Mouse (Mus musculus) MEL (cell line): Measurements from ENCODE around the gene Ucp3. TPM values are rescaled to one million over a fixed set of nuclear protein-coding genes. Genes with fewer than 3 reads are reported as not detected.

Source experiments
- DNase-seq: peaks from one replicate; pipeline ENCODE4 v3.0.0; 2011; ENCODE audit warnings: low read depth, low spot score
- H3K27ac ChIP-seq: 2 replicates; pipeline ENCODE4 v1.5.1; 2012; ENCODE audit warnings: low read depth, mild to moderate bottlenecking, control low read depth, low read length, moderate library complexity; ENCODE audit not compliant: control insufficient read depth
- H3K27me3 ChIP-seq, 2 experiments: fragments of 150-350 bp in 1 of 2; sonication (generic) in 1 of 2; 2 replicates each; pipeline ENCODE4 v1.6.1; 2012; ENCODE audit warnings: low read length in 2 of 2, mild to moderate bottlenecking in 2 of 2, improper control_type of control experiment in 1 of 2, moderate library complexity in 1 of 2; ENCODE audit not compliant: insufficient read depth in 2 of 2, control insufficient read depth in 1 of 2
- H3K36me3 ChIP-seq, 2 experiments: 2 replicates each; pipeline ENCODE4 v1.6.1; 2012 to 2014; ENCODE audit warnings: low read length in 2 of 2, improper control_type of control experiment in 1 of 2, inconsistent platforms in 1 of 2, mild to moderate bottlenecking in 1 of 2; ENCODE audit not compliant: insufficient read depth in 2 of 2, control insufficient read depth in 1 of 2
- H3K4me1 ChIP-seq, 2 experiments: fragments of 150-350 bp in 1 of 2; sonication (generic) in 1 of 2; 2 replicates each; pipeline ENCODE4 v1.6.1; 2012; ENCODE audit warnings: low read length in 2 of 2, improper control_type of control experiment in 1 of 2, mild to moderate bottlenecking in 1 of 2; ENCODE audit not compliant: insufficient read depth in 2 of 2, control insufficient read depth in 1 of 2
- H3K4me3 ChIP-seq, 2 experiments: fragments of 150-350 bp in 1 of 2; sonication (generic) in 1 of 2; 2 replicates each; pipeline ENCODE4 v1.5.1; 2012; ENCODE audit warnings: low read depth in 2 of 2, low read length in 2 of 2, mild to moderate bottlenecking in 2 of 2, moderate library complexity in 2 of 2, control low read depth in 1 of 2, improper control_type of control experiment in 1 of 2; ENCODE audit not compliant: control insufficient read depth in 1 of 2, insufficient read depth in 1 of 2
- H3K79me2 ChIP-seq: 2 replicates; pipeline ENCODE4 v1.6.1; 2012; ENCODE audit warnings: mild to moderate bottlenecking, low read length, moderate library complexity; ENCODE audit not compliant: control insufficient read depth, poor library complexity, insufficient read depth
- H3K9ac ChIP-seq: 2 replicates; pipeline ENCODE4 v1.6.1; 2012; ENCODE audit warnings: low read depth, mild to moderate bottlenecking, control low read depth, low read length, moderate library complexity; ENCODE audit not compliant: control insufficient read depth, poor library complexity, severe bottlenecking
- H3K9me3 ChIP-seq: fragments of 150-350 bp; sonication (generic); replicated peaks from 2 replicates; pipeline ENCODE4 v1.6.1; 2012; ENCODE audit warnings: mild to moderate bottlenecking, low read length, improper control_type of control experiment, moderate library complexity; ENCODE audit not compliant: insufficient read depth
- CHD1 ChIP-seq: IDR thresholded peaks from 2 replicates; pipeline ENCODE4 v1.6.1; 2012; ENCODE audit warnings: low read depth, mild to moderate bottlenecking, inconsistent platforms, low read length, improper control_type of control experiment
- CTCF ChIP-seq, 3 experiments: IDR thresholded peaks in 2 of 3; conservative IDR thresholded peaks in 1 of 3; 2 replicates each; pipeline ENCODE4 v1.5.1; 2011 to 2012; ENCODE audit warnings: low read length in 3 of 3, low read depth in 2 of 3, mild to moderate bottlenecking in 2 of 3, improper control_type of control experiment in 1 of 3, inconsistent platforms in 1 of 3, mixed read lengths in 1 of 3, moderate library complexity in 1 of 3; ENCODE audit not compliant: control insufficient read depth in 1 of 3, insufficient read depth in 1 of 3, poor library complexity in 1 of 3, severe bottlenecking in 1 of 3
- E2F4 ChIP-seq: IDR thresholded peaks from 2 replicates; pipeline ENCODE4 v1.6.1; 2011; ENCODE audit warnings: low read depth, low read length, improper control_type of control experiment, borderline replicate concordance
- EP300 ChIP-seq, 2 experiments: IDR thresholded peaks; 2 replicates each; pipeline ENCODE4 v1.6.1; 2011; ENCODE audit warnings: improper control_type of control experiment in 2 of 2, low read length in 2 of 2, low read depth in 1 of 2, mild to moderate bottlenecking in 1 of 2
- ETS1 ChIP-seq: IDR thresholded peaks from 2 replicates; pipeline ENCODE4 v1.6.1; 2012; ENCODE audit warnings: low read depth, mild to moderate bottlenecking, inconsistent platforms, low read length, improper control_type of control experiment, moderate library complexity
- GATA1 ChIP-seq: IDR thresholded peaks from 2 replicates; pipeline ENCODE4 v1.6.1; 2011; ENCODE audit warnings: low read depth, low read length, improper control_type of control experiment
- KAT2A ChIP-seq: conservative IDR thresholded peaks from 2 replicates; pipeline ENCODE4 v1.6.1; 2012; ENCODE audit warnings: low read depth, low read length, improper control_type of control experiment, inconsistent platforms
- MXI1 ChIP-seq: IDR thresholded peaks from 2 replicates; pipeline ENCODE4 v1.6.1; 2011; ENCODE audit warnings: mild to moderate bottlenecking, low read depth, low read length, improper control_type of control experiment
- MYB ChIP-seq: IDR thresholded peaks from 2 replicates; pipeline ENCODE4 v1.6.1; 2011; ENCODE audit warnings: mild to moderate bottlenecking, low read depth, low read length, improper control_type of control experiment
- NELFE ChIP-seq: IDR thresholded peaks from 2 replicates; pipeline ENCODE4 v1.6.1; 2011; ENCODE audit warnings: low read depth, low read length, improper control_type of control experiment
- POLR2AphosphoS2 ChIP-seq: IDR thresholded peaks from 2 replicates; pipeline ENCODE4 v1.6.1; 2011; ENCODE audit warnings: low read length, improper control_type of control experiment
- POLR2AphosphoS5 ChIP-seq: IDR thresholded peaks from 2 replicates; pipeline ENCODE4 v1.6.1; 2012; ENCODE audit warnings: low read depth, borderline replicate concordance, mild to moderate bottlenecking, inconsistent platforms, low read length, moderate library complexity, mixed read lengths
- RAD21 ChIP-seq: IDR thresholded peaks from 2 replicates; pipeline ENCODE4 v1.6.1; 2011; ENCODE audit warnings: mild to moderate bottlenecking, low read depth, low read length, improper control_type of control experiment
- RCOR1 ChIP-seq: IDR thresholded peaks from 2 replicates; pipeline ENCODE4 v1.6.1; 2012; ENCODE audit warnings: low read depth, mild to moderate bottlenecking, inconsistent platforms, low read length, improper control_type of control experiment
- SMC3 ChIP-seq: IDR thresholded peaks from 2 replicates; pipeline ENCODE4 v1.6.1; 2011; ENCODE audit warnings: low read depth, low read length, improper control_type of control experiment
- TCF12 ChIP-seq: IDR thresholded peaks from 2 replicates; pipeline ENCODE4 v1.6.1; 2014; ENCODE audit warnings: low read depth, mild to moderate bottlenecking, inconsistent platforms, low read length, improper control_type of control experiment, moderate library complexity
- UBTF ChIP-seq: IDR thresholded peaks from 2 replicates; pipeline ENCODE4 v1.6.1; 2012; ENCODE audit warnings: low read depth, mild to moderate bottlenecking, inconsistent platforms, low read length, improper control_type of control experiment, moderate library complexity, borderline replicate concordance; ENCODE audit not compliant: insufficient read depth
- ZC3H11A ChIP-seq: IDR thresholded peaks from 2 replicates; pipeline ENCODE4 v1.6.1; 2012; ENCODE audit warnings: low read depth, mild to moderate bottlenecking, inconsistent platforms, low read length, improper control_type of control experiment
- ZNF384 ChIP-seq: IDR thresholded peaks from 2 replicates; pipeline ENCODE4 v1.6.1; 2012; ENCODE audit warnings: low read depth, mild to moderate bottlenecking, inconsistent platforms, low read length, improper control_type of control experiment
- polyA plus RNA-seq, 2 experiments: library from polyadenylated mRNA; stranded (reverse) in 1 of 2; unstranded in 1 of 2; fragments of >175 nt in 1 of 2; fragments of >200 nt in 1 of 2; gene quantifications; 2 replicates each; pipeline versions ENCODE4 v1.2.1 to v1.2.4; 2012; ENCODE audit warnings: low replicate concordance in 2 of 2, low read depth in 1 of 2; ENCODE audit not compliant: insufficient read length in 2 of 2, insufficient read depth in 1 of 2, missing spikeins in 1 of 2
- total RNA-seq: library from RNA; depleted of rRNA; stranded (reverse); fragments of 300-350 nt; gene quantifications from 2 replicates; pipeline ENCODE4 v1.2.3, GENCODE M21; 2012; rRNA removed

Gene Ucp3
- total RNA-seq: 0.10 TPM in 1 of 2 replicates, not detected in the other
- not detected for polyA plus RNA-seq

- Histone ChIP-seq H3K79me2 (no peaks in the 10 kb centered on the region), H3K9ac (no peak within 1 kb of the TSS), H3K9me3 (no peaks in the 10 kb centered on the region), H3K4me3 (no peak within 1 kb of the TSS), H3K27ac (no peak within 1 kb of the TSS), H3K27me3 (no peaks in the 10 kb centered on the region; a peak in 1 of 4 replicates), H3K36me3 (no peaks in the 10 kb centered on the region; a peak in 1 of 4 replicates), H3K4me1 (no peaks in the 10 kb centered on the region)
- TF ChIP-seq SMC3 (no peak), E2F4 (no peak), POLR2AphosphoS2 (no peak), KAT2A (no peak), MYB (no peak), NELFE (no peak)
- DNase-seq: no peak
Measured at GRCm38 (mm10) chr7:100472777-100473176, at the start of gene Ucp3. Gene Ucp3, plus strand, starts transcription at chr7:100472990.

- Histone ChIP-seq H3K27me3 (no peaks in the 10 kb centered on the region), H3K79me2 (no peaks in the 10 kb centered on the region), H3K4me1 (no peaks in the 10 kb centered on the region), H3K9ac (no peak overlapping the region), H3K9me3 (no peaks in the 10 kb centered on the region), H3K36me3 (no peaks in the 10 kb centered on the region; a peak in 1 of 4 replicates), H3K4me3 (no peak overlapping the region), H3K27ac (no peak overlapping the region)
- DNase-seq: peak; percentile 16
- no peak for TF ChIP-seq MXI1
- TF ChIP-seq POLR2AphosphoS5: no peak
- TF ChIP-seq EP300 (IDR thresholded peaks at IDR 0.05; ENCODE audit: low read depth in 1 of 2, low read length in 2 of 2): peak in 1 of 2 experiments; percentile 45; a peak in 1 of 4 replicates
- TF ChIP-seq GATA1: 0 out of 2 replicates have a peak, but pooled peaks have one; percentile 16
- TF ChIP-seq TCF12: peak; percentile 18; the same call in 1 of the 2 replicates
- peak; percentile 56; the same call in 1 of the 2 replicates for TF ChIP-seq ETS1
Measured at GRCm38 (mm10) chr7:100425795-100426194, 47.0 kb upstream of the Ucp3 start.

- Histone ChIP-seq H3K4me1 (no peaks in the 10 kb centered on the region), H3K27me3 (no peaks in the 10 kb centered on the region), H3K4me3 (no peak overlapping the region), H3K36me3 (peaks cover 0 to 2% of the 10 kb centered on the region in 2 experiments; a peak in 2 of 4 replicates), H3K27ac (no peak overlapping the region), H3K9ac (no peak overlapping the region), H3K79me2 (no peaks in the 10 kb centered on the region), H3K9me3 (no peaks in the 10 kb centered on the region)
- no peak for TF ChIP-seq MXI1
- TF ChIP-seq CTCF (IDR thresholded peaks at IDR 0.05 in 2 of 3, conservative IDR thresholded peaks at IDR 0.05 in 1 of 3; ENCODE audit: control insufficient read depth in 1 of 3, insufficient read depth in 1 of 3, low read depth in 2 of 3, low read length in 3 of 3, poor library complexity in 1 of 3, severe bottlenecking in 1 of 3): peak; percentile 56 to 98 (median 74)
- TF ChIP-seq POLR2AphosphoS2: no peak
- TF ChIP-seq RAD21: peak; percentile 65
- TF ChIP-seq UBTF: no peak
- TF ChIP-seq ZNF384: no peak
- TF ChIP-seq ZC3H11A: peak; percentile 56
- TF ChIP-seq CHD1: no peak
- TF ChIP-seq SMC3: peak; percentile 88
- no peak for TF ChIP-seq RCOR1
- TF ChIP-seq POLR2AphosphoS5: no peak
- DNase-seq: peak; percentile 70
Measured at GRCm38 (mm10) chr7:100429102-100429501, 43.7 kb upstream of the Ucp3 start.
